Mouse (Mus musculus): ENCODE data around the gene Cyp2j6. TPM values are rescaled to one million over a fixed set of nuclear protein-coding genes. Genes with fewer than 3 reads are reported as not detected.

Gene Cyp2j6
- polyA plus RNA-seq, 1 experiment: 3.8 TPM

GRCm38 (mm10) chr4:96559781-96560180 is 6.3 kb upstream of the Cyp2j6 start:
- 81% methylated on average over 1 of the region's 1 CpGs for WGBS
- TF ChIP-seq POLR2A (IDR thresholded peaks at IDR 0.05; ENCODE audit: borderline replicate concordance, extremely low read depth, low read depth, low read length) (no peak), CTCF (IDR thresholded peaks at IDR 0.05; ENCODE audit: insufficient read depth, low read length) (no peak)
- Histone ChIP-seq H3K4me3 (replicated peaks; ENCODE audit: extremely low read depth, low read depth, low read length) (no peak overlapping the region), H3K4me1 (ENCODE audit: control insufficient read depth, insufficient read depth, low read length) (no peaks in the 10 kb centered on the region)
- DNase-seq: no peak

GRCm38 (mm10) chr4:96551619-96552018 is 1.8 kb downstream of the Cyp2j6 start:
- no peak overlapping the region for H3K4me3 ChIP-seq (replicated peaks; ENCODE audit: extremely low read depth, low read depth, low read length)
- TF ChIP-seq POLR2A (IDR thresholded peaks at IDR 0.05; ENCODE audit: borderline replicate concordance, extremely low read depth, low read depth, low read length): no peak
- TF ChIP-seq CTCF (IDR thresholded peaks at IDR 0.05; ENCODE audit: insufficient read depth, low read length): no peak
- H3K4me1 ChIP-seq (ENCODE audit: control insufficient read depth, insufficient read depth, low read length): peaks cover 2% of the 10 kb centered on the region; the same call in 1 of the 2 replicates
- DNase-seq: no peak
- WGBS: 72% methylated on average over 3 of the region's 3 CpGs

GRCm38 (mm10) chr4:96545976-96546375 is 7.5 kb downstream of the Cyp2j6 start:
- DNase-seq: no peak
- Histone ChIP-seq H3K4me1 (ENCODE audit: control insufficient read depth, insufficient read depth, low read length) (no peaks in the 10 kb centered on the region), H3K4me3 (replicated peaks; ENCODE audit: extremely low read depth, low read depth, low read length) (no peak overlapping the region)
- no peak for TF ChIP-seq CTCF (IDR thresholded peaks at IDR 0.05; ENCODE audit: insufficient read depth, low read length)
- no peak for TF ChIP-seq POLR2A (IDR thresholded peaks at IDR 0.05; ENCODE audit: borderline replicate concordance, extremely low read depth, low read depth, low read length)
- WGBS: 75% methylated on average over 1 of the region's 1 CpGs

DNA sequence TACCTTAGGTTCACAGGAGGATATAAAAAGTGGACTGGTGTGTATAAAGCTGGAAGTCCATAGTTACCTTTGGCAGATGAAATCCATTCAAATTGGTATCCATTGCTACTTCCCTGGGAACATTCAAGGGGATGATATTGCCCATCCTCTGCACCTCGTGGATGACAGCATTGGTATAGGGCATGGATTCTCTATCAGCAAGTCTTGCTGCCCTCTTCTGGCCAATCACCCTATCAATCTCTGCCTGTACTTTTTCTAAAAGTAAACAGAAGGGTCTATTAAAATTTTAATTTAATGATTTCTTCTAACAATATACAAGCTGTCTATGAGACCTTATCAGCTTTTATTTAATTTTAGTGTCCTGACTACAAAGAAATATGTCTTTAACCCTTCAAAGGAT is 27.7 kb downstream of the Cyp2j6 start:
- no peak for DNase-seq
- H3K4me3 ChIP-seq (replicated peaks; ENCODE audit: extremely low read depth, low read depth, low read length): no peak overlapping the region
- TF ChIP-seq POLR2A (IDR thresholded peaks at IDR 0.05; ENCODE audit: borderline replicate concordance, extremely low read depth, low read depth, low read length) (no peak), CTCF (IDR thresholded peaks at IDR 0.05; ENCODE audit: insufficient read depth, low read length) (no peak)
- H3K4me1 ChIP-seq (ENCODE audit: control insufficient read depth, insufficient read depth, low read length): no peaks in the 10 kb centered on the region
- 24% methylated on average over 1 of the region's 1 CpGs for WGBS

GRCm38 (mm10) chr4:96522256-96522655 is 31.2 kb downstream of the Cyp2j6 start:
- no peak for TF ChIP-seq CTCF (IDR thresholded peaks at IDR 0.05; ENCODE audit: insufficient read depth, low read length)
- TF ChIP-seq POLR2A (IDR thresholded peaks at IDR 0.05; ENCODE audit: borderline replicate concordance, extremely low read depth, low read depth, low read length): no peak
- Histone ChIP-seq H3K4me1 (ENCODE audit: control insufficient read depth, insufficient read depth, low read length) (no peaks in the 10 kb centered on the region), H3K4me3 (replicated peaks; ENCODE audit: extremely low read depth, low read depth, low read length) (no peak overlapping the region)
- 71% methylated on average over 2 of the region's 2 CpGs for WGBS
- DNase-seq: no peak

- 69% methylated on average over 3 of the region's 3 CpGs for WGBS
- Histone ChIP-seq H3K4me3 (replicated peaks; ENCODE audit: extremely low read depth, low read depth, low read length) (no peak overlapping the region), H3K4me1 (ENCODE audit: control insufficient read depth, insufficient read depth, low read length) (no peaks in the 10 kb centered on the region)
- TF ChIP-seq CTCF (IDR thresholded peaks at IDR 0.05; ENCODE audit: insufficient read depth, low read length) (no peak), POLR2A (IDR thresholded peaks at IDR 0.05; ENCODE audit: borderline replicate concordance, extremely low read depth, low read depth, low read length) (no peak)
- no peak for DNase-seq
These were observed 43.4 kb downstream of the Cyp2j6 start for GRCm38 (mm10) chr4:96510083-96510482.

DNA sequence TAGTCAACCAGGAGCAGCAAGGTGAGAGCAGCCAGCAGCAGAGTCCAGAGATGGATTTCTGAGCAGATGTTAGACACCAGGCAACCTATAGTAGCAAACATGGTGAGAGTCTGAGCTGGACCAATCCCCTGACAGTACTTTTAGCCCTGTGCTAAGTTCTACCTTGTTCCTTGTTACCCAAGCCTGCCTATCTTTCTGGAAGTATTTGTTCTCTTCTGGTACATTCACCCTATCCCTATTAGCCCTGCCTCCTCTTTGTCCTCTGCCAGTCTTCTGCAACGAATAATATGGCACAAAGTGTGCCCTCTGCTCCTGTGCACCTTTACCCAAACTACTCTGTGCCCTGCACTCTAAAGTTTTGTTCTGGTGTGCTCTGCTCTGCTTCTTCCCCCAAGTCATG is 46.2 kb downstream of the Cyp2j6 start, which contains the start of gene Cyp2j8:
Gene Cyp2j8, minus strand, starts transcription at position 101 of the 400 bp plus-strand sequence.
- TF ChIP-seq POLR2A (IDR thresholded peaks at IDR 0.05; ENCODE audit: borderline replicate concordance, extremely low read depth, low read depth, low read length): no peak
- no peak for TF ChIP-seq CTCF (IDR thresholded peaks at IDR 0.05; ENCODE audit: insufficient read depth, low read length)
- WGBS: 66% methylated on average over 1 of the region's 1 CpGs
- no peak for DNase-seq
- Histone ChIP-seq H3K4me3 (replicated peaks; ENCODE audit: extremely low read depth, low read depth, low read length) (no peak within 1 kb of the TSS), H3K4me1 (ENCODE audit: control insufficient read depth, insufficient read depth, low read length) (no peaks in the 10 kb centered on the region)

Other genes with a start within 250 kb of the Cyp2j6 start
- not detected in 2 replicates for gene Cyp2j11, start 205.0 kb downstream of the Cyp2j6 start, polyA plus RNA-seq (2012; rRNA removed)
- not detected in 2 replicates for gene Cyp2j8, start 46.3 kb downstream of the Cyp2j6 start, polyA plus RNA-seq (2012; rRNA removed)
- gene Cyp2j9, start 37.9 kb upstream of the Cyp2j6 start, polyA plus RNA-seq (2012; rRNA removed): 5.0 and 7.2 TPM in 2 replicates
- gene Cyp2j5, start 110.5 kb upstream of the Cyp2j6 start, polyA plus RNA-seq (2012; rRNA removed): 0.08 TPM in 1 of 2 replicates, not detected in the other
- 0.45 and 0.63 TPM in 2 replicates for gene Gm12695, start 231.5 kb upstream of the Cyp2j6 start, polyA plus RNA-seq (2012; rRNA removed)